Mouse (Mus musculus) neural tube, embryonic 14.5 days (tissue): Measurements from ENCODE around the gene Rnf227. TPM values are rescaled to one million over a fixed set of nuclear protein-coding genes. Genes with fewer than 3 reads are reported as not detected.

ENCODE experiments used
- ATAC-seq: fragments of 200-750 bp; cut with Nextera tagmentation; 2 replicates; pipeline ENCODE4 v1.8.0; 2017; ENCODE audit warnings: low read depth, mild to moderate bottlenecking, moderate TSS enrichment, moderate library complexity
- H3K27ac ChIP-seq: fragments of 300-500 bp; sonication (generic); 2 replicates; pipeline ENCODE4 v1.5.1; 2014; ENCODE audit warnings: low read depth, mild to moderate bottlenecking, control low read depth, low read length, moderate library complexity, mixed read lengths
- H3K27me3 ChIP-seq: fragments of 300-500 bp; sonication (generic); 2 replicates; pipeline ENCODE4 v1.6.1; 2014; ENCODE audit warnings: low read length; ENCODE audit not compliant: control insufficient read depth, insufficient read depth
- H3K36me3 ChIP-seq: fragments of 300-500 bp; sonication (generic); 2 replicates; pipeline ENCODE4 v1.6.1; 2014; ENCODE audit warnings: low read length, mixed read lengths; ENCODE audit not compliant: control insufficient read depth, insufficient read depth
- H3K4me1 ChIP-seq: fragments of 300-500 bp; sonication (generic); 2 replicates; pipeline ENCODE4 v1.6.1; 2014; ENCODE audit warnings: low read length; ENCODE audit not compliant: control insufficient read depth, insufficient read depth
- H3K4me2 ChIP-seq: fragments of 300-500 bp; sonication (generic); 2 replicates; pipeline ENCODE4 v1.6.1; 2014; ENCODE audit warnings: mild to moderate bottlenecking, low read depth, low read length, control low read depth
- H3K4me3 ChIP-seq: fragments of 300-500 bp; sonication (generic); 2 replicates; pipeline ENCODE4 v1.5.1; 2014; ENCODE audit warnings: low read depth, low read length, control low read depth, mixed read lengths
- H3K9ac ChIP-seq: fragments of 300-500 bp; sonication (generic); replicated peaks from 2 replicates; pipeline ENCODE4 v1.6.1; 2014; ENCODE audit warnings: low read depth, mild to moderate bottlenecking, control low read depth, low read length, mixed read lengths
- H3K9me3 ChIP-seq: fragments of 300-500 bp; sonication (generic); 2 replicates; pipeline ENCODE4 v1.6.1; 2016; ENCODE audit warnings: low read length; ENCODE audit not compliant: control insufficient read depth
- WGBS: fragments of 180-500 bp; shearing (Covaris S2); extraction: QIAGEN DNeasy Blood & Tissue Kit; methylation state at CpG from one replicate; pipeline ENCODE4 v1.1.7; 2014; 5-methylcytosine and 5-hydroxymethylcytosine counted together
- polyA plus RNA-seq: library from polyadenylated mRNA; unstranded; fragments of >200 nt; fragmentation: Nextera tagmentation; extraction: Ambion mirVana; gene quantifications from 2 replicates; pipeline ENCODE4 v1.2.1, GENCODE M21; 2014

The Rnf227 gene
- polyA plus RNA-seq, result 213 and 260 TPM in 2 replicates

DNA sequence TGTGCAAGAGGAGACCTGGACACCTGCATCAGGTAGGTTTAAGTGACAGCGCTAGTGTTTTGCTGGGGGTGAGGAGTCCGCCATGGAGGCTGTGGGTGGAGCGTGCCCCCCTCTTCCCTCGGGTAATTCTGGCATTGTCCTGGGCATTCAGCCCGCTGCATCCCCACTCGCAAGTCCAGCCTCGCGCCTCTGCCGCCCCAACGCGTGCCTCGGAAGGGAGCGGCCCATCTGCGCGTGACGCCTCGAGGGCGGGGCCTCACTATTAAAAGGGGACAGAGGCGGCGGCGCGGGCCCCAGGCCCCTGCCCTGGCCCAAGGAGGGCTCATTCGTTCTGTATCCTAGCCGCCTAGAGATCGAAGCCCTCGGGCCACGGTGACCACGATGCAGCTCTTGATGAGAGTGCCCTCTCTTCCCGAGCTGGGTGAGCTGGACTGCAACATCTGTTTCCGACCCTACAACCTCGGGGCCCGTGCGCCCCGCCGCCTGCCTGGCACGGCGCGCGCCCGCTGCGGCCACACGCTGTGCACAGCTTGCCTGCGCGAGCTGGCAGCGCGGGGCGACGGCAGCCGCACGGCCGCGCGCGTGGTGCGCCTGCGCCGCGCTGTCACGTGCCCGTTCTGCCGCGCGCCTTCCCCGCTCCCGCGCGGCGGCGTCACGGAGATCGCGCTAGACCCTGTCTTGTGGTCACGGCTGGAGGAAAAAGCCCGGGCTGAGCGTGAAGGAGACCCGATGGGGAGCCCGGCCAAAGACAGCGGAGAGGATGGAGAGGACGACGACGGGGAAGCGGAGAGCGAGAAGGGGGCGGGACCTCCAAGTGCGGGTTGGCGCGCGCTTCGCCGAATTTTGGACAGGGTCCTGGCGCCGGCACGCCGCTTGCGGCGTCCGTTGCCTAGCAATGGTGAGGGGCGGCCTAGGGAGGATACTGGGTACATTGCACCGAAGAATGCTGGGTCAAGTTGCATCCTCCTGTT, at the start of gene Rnf227:
Rnf227 (plus strand) TSS at position 301 of the 971 bp plus-strand sequence.
- Histone ChIP-seq H3K9me3 (no peaks in the 10 kb centered on the region), H3K4me2 (peak within 1 kb of the TSS; percentile 62), H3K27ac (peak within 1 kb of the TSS; percentile 91), H3K9ac (peak within 1 kb of the TSS; percentile 69), H3K4me3 (peak within 1 kb of the TSS; percentile 51), H3K27me3 (no peaks in the 10 kb centered on the region), H3K36me3 (peaks cover 21% of the 10 kb centered on the region), H3K4me1 (peaks cover 16% of the 10 kb centered on the region)
- ATAC-seq, result peak; percentile 90
- 1% methylated on average over 94 of the region's 99 CpGs for WGBS

DNA sequence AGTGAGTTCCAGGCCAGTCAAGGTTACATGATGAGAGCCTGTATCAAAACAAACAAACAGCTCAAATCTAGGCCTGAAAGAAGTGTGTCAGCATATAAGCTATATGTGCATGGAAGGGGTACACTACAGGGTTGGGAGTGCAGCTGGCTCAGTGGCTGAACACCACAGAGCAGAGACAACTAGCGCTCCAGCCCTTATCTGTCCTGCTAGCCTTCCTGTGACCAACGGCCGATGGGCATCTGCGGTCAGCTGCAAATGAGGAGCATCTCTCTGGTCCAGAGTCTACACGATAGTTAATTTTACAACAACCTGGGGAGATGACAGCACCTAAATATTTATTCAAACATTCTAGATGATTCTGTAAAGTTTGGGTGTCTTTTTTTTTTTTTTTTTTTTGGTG, 49.1 kb upstream of the Rnf227 start:
- H3K27ac ChIP-seq, result no peak overlapping the region

DNA sequence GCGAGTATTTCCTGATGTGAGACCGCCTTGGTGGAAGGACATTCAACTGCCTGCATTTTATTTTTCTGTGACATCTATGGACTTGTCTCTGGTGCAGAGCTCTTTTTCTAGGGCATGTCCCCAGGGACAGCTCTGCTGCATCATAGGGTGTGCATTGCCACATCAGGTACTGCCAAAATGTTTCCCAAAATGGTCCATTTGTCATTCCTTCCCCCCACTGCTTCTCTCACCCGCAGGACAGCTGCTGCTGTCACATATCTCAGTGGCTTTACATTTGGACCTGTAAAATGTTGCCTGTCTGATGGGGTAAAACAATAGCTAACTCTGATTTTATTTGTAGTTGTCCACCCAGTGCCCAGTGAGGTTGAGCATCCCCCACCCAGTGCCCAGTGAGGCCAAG, 45.0 kb upstream of the Rnf227 start:
- Histone ChIP-seq H3K27me3 (no peaks in the 10 kb centered on the region), H3K9me3 (no peaks in the 10 kb centered on the region), H3K27ac (no peak overlapping the region), H3K36me3 (peaks cover 7% of the 10 kb centered on the region; the same call in 1 of the 2 replicates), H3K4me2 (no peak overlapping the region), H3K9ac (no peak overlapping the region), H3K4me1 (no peaks in the 10 kb centered on the region), H3K4me3 (no peak overlapping the region)
- 85% methylated on average over 3 of the region's 3 CpGs for WGBS
- ATAC-seq, result no peak

More for the DNA sequence above, 49.1 kb upstream of the Rnf227 start:
- no peak overlapping the region for H3K4me2 ChIP-seq
- no peaks in the 10 kb centered on the region for H3K36me3 ChIP-seq
- H3K4me3 ChIP-seq, result no peak overlapping the region
- H3K9ac ChIP-seq, result no peak overlapping the region
- H3K4me1 ChIP-seq, result no peaks in the 10 kb centered on the region
- 95% methylated on average over 5 of the region's 5 CpGs for WGBS
- no peaks in the 10 kb centered on the region for H3K9me3 ChIP-seq
- no peak for ATAC-seq
- no peaks in the 10 kb centered on the region for H3K27me3 ChIP-seq

DNA sequence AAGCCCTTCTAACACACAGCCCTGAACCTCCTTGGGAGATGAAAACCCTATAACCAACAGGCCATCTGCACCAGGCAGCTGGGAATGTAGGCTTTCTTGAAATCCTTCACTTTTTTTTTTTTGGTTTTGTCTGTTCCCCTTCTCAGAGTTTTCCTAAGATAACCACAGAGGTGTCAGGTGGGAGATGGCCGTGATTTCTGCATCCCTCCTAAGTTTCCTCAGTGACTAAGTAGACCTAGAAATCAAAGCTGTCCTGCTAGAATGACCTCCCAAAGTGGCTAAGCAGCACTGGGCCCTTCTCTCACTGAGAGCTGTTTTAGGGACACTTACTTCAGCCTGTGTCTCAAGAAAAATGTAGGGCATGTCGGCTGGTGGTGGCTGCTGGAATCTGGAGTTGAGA, 42.5 kb upstream of the Rnf227 start:
- peaks cover 14% of the 10 kb centered on the region; the same call in 1 of the 2 replicates for H3K36me3 ChIP-seq

DNA sequence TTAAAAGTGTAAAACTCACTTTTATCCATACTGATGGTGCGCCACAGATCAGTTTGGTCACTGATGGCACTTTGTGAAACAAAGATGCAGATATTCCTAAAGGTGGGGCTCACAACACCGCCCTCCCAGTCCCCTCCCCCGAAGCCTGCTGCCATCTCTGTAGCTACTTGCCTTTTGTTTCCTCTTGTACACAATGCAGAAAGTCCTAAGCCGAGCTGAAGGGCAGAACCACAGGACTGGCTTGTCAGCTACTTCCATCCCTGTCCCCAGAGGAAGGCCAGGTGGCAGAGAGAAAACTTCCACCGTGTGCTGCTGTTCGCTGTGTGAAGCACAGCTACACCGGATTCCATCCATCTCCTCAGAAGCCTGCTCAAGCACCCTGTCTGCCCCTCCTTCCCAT, 42.0 kb upstream of the Rnf227 start:
- ATAC-seq, result no peak

More for the DNA sequence above, 42.5 kb upstream of the Rnf227 start:
- ATAC-seq, result no peak
- H3K9me3 ChIP-seq, result no peaks in the 10 kb centered on the region
- no peak overlapping the region for H3K4me3 ChIP-seq
- H3K4me2 ChIP-seq, result no peak overlapping the region
- no peaks in the 10 kb centered on the region for H3K4me1 ChIP-seq
- H3K27me3 ChIP-seq, result no peaks in the 10 kb centered on the region
- H3K9ac ChIP-seq, result no peak overlapping the region
- H3K27ac ChIP-seq, result no peak overlapping the region
- 96% methylated on average over 2 of the region's 2 CpGs for WGBS

DNA sequence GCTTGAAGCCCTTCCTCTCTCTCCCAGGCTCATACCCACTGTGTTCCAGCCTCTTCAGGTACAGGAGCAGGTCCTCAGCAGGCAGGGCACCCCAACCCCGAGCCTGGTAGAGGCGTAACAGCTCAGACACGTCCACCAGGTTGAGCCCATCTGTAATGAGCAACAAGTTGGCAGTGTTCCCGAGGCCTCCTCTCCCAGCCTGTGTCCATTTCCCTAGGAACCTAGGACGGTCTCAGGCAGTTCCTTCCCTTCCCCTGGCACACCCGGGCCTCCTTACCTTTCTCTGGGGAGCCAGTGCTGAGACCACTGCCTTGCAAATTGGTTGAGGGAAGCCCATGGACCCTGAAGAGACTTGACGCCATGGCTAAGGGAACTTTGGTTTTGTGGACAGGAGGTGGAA, 37.4 kb upstream of the Rnf227 start:
- no peaks in the 10 kb centered on the region for H3K27me3 ChIP-seq
- no peak overlapping the region for H3K9ac ChIP-seq
- H3K4me1 ChIP-seq, result no peaks in the 10 kb centered on the region
- peaks cover 36% of the 10 kb centered on the region for H3K36me3 ChIP-seq
- no peaks in the 10 kb centered on the region for H3K9me3 ChIP-seq
- H3K27ac ChIP-seq, result no peak overlapping the region
- no peak overlapping the region for H3K4me3 ChIP-seq
- WGBS, result 88% methylated on average over 7 of the region's 7 CpGs
- no peak for ATAC-seq
- no peak overlapping the region for H3K4me2 ChIP-seq

More for the DNA sequence above, 42.0 kb upstream of the Rnf227 start:
- no peaks in the 10 kb centered on the region for H3K27me3 ChIP-seq
- no peak overlapping the region for H3K4me3 ChIP-seq
- no peak overlapping the region for H3K9ac ChIP-seq
- no peak overlapping the region for H3K27ac ChIP-seq
- 75% methylated on average over 7 of the region's 7 CpGs for WGBS
- H3K36me3 ChIP-seq, result peaks cover 17% of the 10 kb centered on the region; the same call in 1 of the 2 replicates
- no peaks in the 10 kb centered on the region for H3K9me3 ChIP-seq
- no peaks in the 10 kb centered on the region for H3K4me1 ChIP-seq
- no peak overlapping the region for H3K4me2 ChIP-seq

DNA sequence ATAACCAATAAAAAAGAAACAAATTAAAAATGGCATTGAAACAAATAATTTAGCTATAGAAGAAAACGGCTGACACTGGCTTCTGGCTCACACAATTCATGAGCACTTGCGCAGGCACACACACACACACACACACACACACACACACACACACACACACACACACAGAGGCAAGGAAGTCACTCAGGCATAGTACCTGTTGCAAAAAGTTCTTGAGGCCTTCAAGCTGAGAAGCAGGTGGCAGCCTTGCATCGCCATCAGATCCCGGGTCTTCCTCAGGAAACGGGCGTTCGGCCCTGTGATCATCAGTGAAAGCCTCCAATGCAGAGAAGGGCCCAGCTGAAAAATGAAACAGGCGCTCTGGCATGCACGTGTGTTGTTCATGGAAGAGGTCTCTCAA, 35.0 kb upstream of the Rnf227 start:
- ATAC-seq, result no peak
- H3K36me3 ChIP-seq, result peaks cover 51% of the 10 kb centered on the region
- 94% methylated on average over 9 of the region's 9 CpGs for WGBS
- no peaks in the 10 kb centered on the region for H3K9me3 ChIP-seq
- H3K4me3 ChIP-seq, result no peak overlapping the region
- no peak overlapping the region for H3K9ac ChIP-seq
- no peaks in the 10 kb centered on the region for H3K4me1 ChIP-seq
- no peaks in the 10 kb centered on the region for H3K27me3 ChIP-seq
- H3K4me2 ChIP-seq, result no peak overlapping the region
- no peak overlapping the region for H3K27ac ChIP-seq

DNA sequence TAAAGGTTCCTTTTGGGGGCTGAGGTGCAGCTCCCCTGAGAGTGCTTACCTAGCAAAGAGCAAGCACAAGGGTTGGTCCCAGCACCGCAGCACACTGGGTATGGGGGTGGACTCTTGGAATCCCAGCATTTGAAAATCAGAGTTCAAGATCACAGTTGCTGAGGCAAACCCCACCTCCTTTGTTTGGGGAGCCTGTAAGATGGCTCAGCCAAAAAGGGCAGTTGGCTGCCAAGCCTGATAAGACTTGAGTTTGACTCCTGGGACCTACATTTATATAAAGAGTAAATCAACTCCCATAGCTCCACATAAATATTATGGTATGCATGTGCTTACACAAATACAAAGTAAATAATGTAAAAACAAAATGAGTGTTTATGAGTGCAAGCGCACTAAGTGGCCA, 34.2 kb upstream of the Rnf227 start:
- Histone ChIP-seq H3K9ac (no peak overlapping the region), H3K9me3 (no peaks in the 10 kb centered on the region), H3K27me3 (no peaks in the 10 kb centered on the region), H3K4me3 (no peak overlapping the region), H3K36me3 (peaks cover 51% of the 10 kb centered on the region), H3K27ac (no peak overlapping the region), H3K4me1 (no peaks in the 10 kb centered on the region), H3K4me2 (no peak overlapping the region)
- 91% methylated on average over 2 of the region's 2 CpGs for WGBS
- ATAC-seq, result no peak

DNA sequence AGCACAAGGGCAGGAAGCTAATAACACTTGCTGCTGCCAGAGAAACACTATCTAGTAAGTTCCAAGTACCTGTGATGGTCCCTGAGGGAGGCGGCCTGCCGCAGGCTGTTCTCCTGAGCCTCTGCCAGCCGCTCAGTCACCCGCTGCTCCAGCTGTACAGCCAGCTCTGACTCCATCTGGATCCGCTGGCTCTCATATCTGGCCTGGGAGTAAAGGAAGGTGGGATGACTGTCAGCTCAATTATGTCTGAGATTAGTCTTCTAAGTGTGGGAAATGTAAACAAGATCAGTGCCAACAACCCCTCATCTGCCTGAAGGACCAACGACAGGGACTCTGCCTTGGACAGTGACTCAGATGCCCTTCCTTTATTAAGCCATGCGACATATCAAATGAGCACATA, 29.0 kb upstream of the Rnf227 start:
- WGBS, result 80% methylated on average over 7 of the region's 7 CpGs
- H3K4me1 ChIP-seq, result no peaks in the 10 kb centered on the region
- no peak overlapping the region for H3K4me3 ChIP-seq
- H3K27ac ChIP-seq, result peak overlapping the region; percentile 7; the same call in 1 of the 2 replicates
- no peaks in the 10 kb centered on the region for H3K27me3 ChIP-seq
- H3K36me3 ChIP-seq, result peaks cover 35% of the 10 kb centered on the region
- ATAC-seq, result no peak
- no peak overlapping the region for H3K9ac ChIP-seq
- H3K4me2 ChIP-seq, result no peak overlapping the region
- no peaks in the 10 kb centered on the region for H3K9me3 ChIP-seq
